17 mouse cellular contexts compared by ENCODE assay signal in the genomic region with DNA sequence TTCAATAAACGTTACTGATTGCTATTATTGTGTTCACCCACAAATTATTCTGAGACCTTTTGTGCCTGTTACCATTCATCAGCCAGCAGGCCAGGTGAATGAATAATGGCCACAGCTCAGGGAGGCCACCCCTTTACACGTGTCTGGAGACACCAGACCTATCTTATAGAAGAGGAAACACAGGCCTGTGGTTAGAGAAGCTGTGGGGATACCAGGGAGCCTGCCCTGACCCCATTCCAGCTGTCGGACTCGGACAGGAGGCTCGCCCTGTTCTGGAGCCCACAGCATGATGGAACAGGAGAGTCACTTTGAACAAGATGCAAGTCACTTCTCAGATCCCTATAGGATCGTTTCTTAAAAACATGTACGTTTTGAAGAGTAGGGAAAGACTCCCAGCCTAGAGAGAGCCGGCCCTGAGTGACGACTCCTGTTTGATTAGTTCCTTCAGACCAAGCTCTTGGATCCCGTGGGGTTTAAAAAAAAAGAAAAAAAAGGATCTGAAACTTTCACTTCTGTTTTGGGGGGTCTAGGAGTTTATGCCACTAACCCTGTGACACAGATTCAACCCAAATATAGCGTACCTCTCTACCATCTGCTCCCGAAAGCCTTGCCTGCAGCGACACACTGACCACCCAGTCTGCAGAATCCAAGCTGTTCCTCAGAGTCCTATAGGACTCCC.
DNase-seq lines count a peak whose midpoint lies in the region; ATAC-seq lines count a peak whose summit lies in the region.
"Had no signal": no experiment of that assay in that cellular context is flagged by ENCODE, and none has a peak within 500 bp of the region (broad histone marks: within the 10 kb centered on the region; RNA-seq: fewer than 3 reads in every experiment).

No protein-coding gene starts in this region.

- ATAC-seq in hindbrain, embryonic 13.5 days (ENCODE audit: low FRiP score), result no peak
- no peak for ATAC-seq in hindbrain, embryonic 11.5 days (ENCODE audit: low FRiP score)
- ATAC-seq in common myeloid progenitor, adult 5-6 weeks (replicated peaks; ENCODE audit: low read depth, poor library complexity, severe bottlenecking), result peak; percentile 83
- peak; percentile 51 for ATAC-seq in neutrophil, adult 5-6 weeks (ENCODE audit: extremely low read depth, insufficient number of reproducible peaks, low FRiP score, poor library complexity, severe bottlenecking)

- H3K9ac ChIP-seq in hindbrain, embryonic 13.5 days, result no peak overlapping the region; the same call in 1 of the 2 replicates
- no peak overlapping the region for H3K9ac ChIP-seq in hindbrain, embryonic 11.5 days (ENCODE audit: low read depth, low read length)
- H3K9ac ChIP-seq: heart, embryonic 12.5 days; liver, embryonic 14.5 days had no signal

- WGBS in hindbrain, embryonic 13.5 days, result 77% methylated on average over 13 of the region's 13 CpGs
- WGBS in hindbrain, embryonic 11.5 days, result 77% methylated on average over 13 of the region's 13 CpGs

- no peak for DNase-seq in hindbrain, embryonic 11.5 days (ENCODE audit: low spot score)
- peak; percentile 18 to 49 for DNase-seq in spleen, adult 18-20 months
- no peak for DNase-seq in spleen, adult 12 weeks (ENCODE audit: low spot score)
- DNase-seq in frontal cortex, postnatal 14 days (ENCODE audit: low spot score in 2 of 2), result no peak
- no peak for DNase-seq in kidney, adult 18-20 months
- DNase-seq: adrenal gland, postnatal 10 days; cerebellum, adult 11 months; embryo, embryonic 11 days; kidney, postnatal 36 days; lung, postnatal 4 days; thymus, adult 2 months had no signal

- peaks cover 40% of the 10 kb centered on the region for H3K4me1 ChIP-seq in hindbrain, embryonic 13.5 days (replicated peaks)
- H3K4me1 ChIP-seq in hindbrain, embryonic 11.5 days (replicated peaks; ENCODE audit: control insufficient read depth, insufficient read depth, low read length), result peaks cover 3% of the 10 kb centered on the region

- H3K27ac ChIP-seq in hindbrain, embryonic 13.5 days, result peak overlapping the region; percentile 35; the same call in 1 of the 2 replicates
- no peak overlapping the region for H3K27ac ChIP-seq in hindbrain, embryonic 11.5 days (ENCODE audit: low read depth, low read length)
- H3K27ac ChIP-seq: liver, embryonic 14.5 days had no signal

- no peak overlapping the region for H3K4me3 ChIP-seq in hindbrain, embryonic 13.5 days
- H3K4me3 ChIP-seq in hindbrain, embryonic 11.5 days (ENCODE audit: low read depth, low read length), result no peak overlapping the region
- H3K4me3 ChIP-seq: erythroblast, embryonic 14.5 days; heart, embryonic 12.5 days had no signal

- no peaks in the 10 kb centered on the region for H3K9me3 ChIP-seq in hindbrain, embryonic 13.5 days
- no peaks in the 10 kb centered on the region; the same call in 1 of the 2 replicates for H3K9me3 ChIP-seq in hindbrain, embryonic 11.5 days (ENCODE audit: control insufficient read depth, low read length)

- H3K4me2 ChIP-seq in hindbrain, embryonic 13.5 days, result no peak overlapping the region
- H3K4me2 ChIP-seq in hindbrain, embryonic 11.5 days (replicated peaks; ENCODE audit: low read depth, low read length), result no peak overlapping the region
- H3K4me2 ChIP-seq: heart, embryonic 12.5 days had no signal

- H3K27me3 ChIP-seq in hindbrain, embryonic 13.5 days, result 0 out of 2 replicates have a peak, but pooled peaks cover 5% of the 10 kb centered on the region
- H3K27me3 ChIP-seq in hindbrain, embryonic 11.5 days (ENCODE audit: control insufficient read depth, insufficient read depth, low read length), result 0 out of 2 replicates have a peak, but pooled peaks cover 2% of the 10 kb centered on the region
- H3K27me3 ChIP-seq: heart, embryonic 12.5 days had no signal

- no peaks in the 10 kb centered on the region for H3K36me3 ChIP-seq in hindbrain, embryonic 13.5 days
- no peaks in the 10 kb centered on the region for H3K36me3 ChIP-seq in hindbrain, embryonic 11.5 days (ENCODE audit: control insufficient read depth, insufficient read depth, low read length)

Comparison
In these comparisons a context has a peak if more than half of its experiments do, and no peak if none do; other contexts are left out.
1. DNase-seq: peak in spleen, adult 18-20 months (2 of 2); none in hindbrain, embryonic 11.5 days (single experiment), spleen, adult 12 weeks (single experiment), frontal cortex, postnatal 14 days (0 of 2) and kidney, adult 18-20 months (single experiment).
2. ATAC-seq: peak in common myeloid progenitor, adult 5-6 weeks (single experiment) and neutrophil, adult 5-6 weeks (single experiment); none in hindbrain, embryonic 13.5 days (single experiment) and hindbrain, embryonic 11.5 days (single experiment).